ENCODE assay signal across 8 mouse cellular contexts in the genomic region with DNA sequence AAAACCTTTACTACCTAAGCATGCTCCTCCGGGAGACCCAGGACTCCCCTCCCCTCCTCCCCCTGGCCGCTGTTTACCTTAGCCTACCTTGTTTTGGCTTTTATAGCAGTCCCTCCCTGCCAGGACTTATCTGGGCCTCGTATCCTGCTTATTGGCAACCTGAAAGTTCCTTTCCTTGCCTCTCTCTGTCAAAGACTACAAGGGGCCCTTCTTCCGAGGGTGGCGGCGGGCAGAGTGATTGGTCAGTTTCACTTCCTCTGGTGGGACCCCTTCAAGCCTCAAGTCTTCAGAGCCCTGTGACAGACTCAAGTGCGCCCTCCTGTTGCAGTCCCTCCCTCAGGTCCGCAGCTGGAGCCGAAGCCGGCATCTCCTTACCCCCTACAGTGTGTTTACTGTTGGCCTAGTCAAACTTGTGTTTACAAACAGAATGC. TPM values are rescaled to one million over a fixed set of nuclear protein-coding genes. Genes with fewer than 3 reads are reported as not detected.
DNase-seq lines count a peak whose midpoint lies in the region; TF ChIP-seq lines count a peak whose summit lies in the region.

No protein-coding gene starts in this region.

- TF ChIP-seq POLR2A in bone marrow, adult 2 months (IDR thresholded peaks at IDR 0.05; ENCODE audit: borderline replicate concordance, control insufficient read depth, low read depth, low read length) = no peak

- H3K27ac ChIP-seq in bone marrow, adult 2 months (ENCODE audit: control insufficient read depth, insufficient read depth, low read depth, low read length, poor library complexity) = peak overlapping the region; percentile 69
- H3K27ac ChIP-seq in forebrain, embryonic 10.5 days = peak overlapping the region; percentile 56; the same call in 1 of the 2 replicates

- H3K36me3 ChIP-seq in forebrain, embryonic 10.5 days (replicated peaks) = peaks cover 14% of the 10 kb centered on the region

- WGBS in bone marrow, adult 2 months = 2% methylated on average over 10 of the region's 10 CpGs
- WGBS in forebrain, embryonic 10.5 days = 2% methylated on average over 10 of the region's 10 CpGs

- no peaks in the 10 kb centered on the region for H3K9me3 ChIP-seq in forebrain, embryonic 10.5 days

- peak; percentile 71 for DNase-seq in ES-CJ7 (ENCODE audit: low read depth, low spot score)
- peak; percentile 57 for DNase-seq in forebrain, embryonic 10.5 days (ENCODE audit: extremely low spot score, low spot score)
- DNase-seq in heart, postnatal 4 days = peak; percentile 61
- DNase-seq in layer of hippocampus, adult 9-11 months = peak; percentile 71
- peak; percentile 73 for DNase-seq in lung, postnatal 36 days
- peak; percentile 74 for DNase-seq in retina, postnatal 1 day
- no peak for DNase-seq in urinary bladder, postnatal 25 days (ENCODE audit: low spot score)

- no peaks in the 10 kb centered on the region for H3K27me3 ChIP-seq in forebrain, embryonic 10.5 days (ENCODE audit: poor library complexity, severe bottlenecking)

- TF ChIP-seq CTCF in bone marrow, adult 2 months (IDR thresholded peaks at IDR 0.05; ENCODE audit: control insufficient read depth, insufficient read depth, low read length) = peak; percentile 42; the same call in 1 of the 2 replicates

- H3K4me1 ChIP-seq in bone marrow, adult 2 months (ENCODE audit: control insufficient read depth, insufficient read depth, low read length) = peaks cover 2% of the 10 kb centered on the region; the same call in 1 of the 2 replicates
- H3K4me1 ChIP-seq in forebrain, embryonic 10.5 days = peaks cover 55% of the 10 kb centered on the region

- H3K4me3 ChIP-seq in bone marrow, adult 2 months (replicated peaks; ENCODE audit: control insufficient read depth, low read depth, low read length) = peak overlapping the region; percentile 60
- peak overlapping the region; percentile 94 for H3K4me3 ChIP-seq in forebrain, embryonic 10.5 days

RNA-seq across cellular contexts. Expression of a gene that starts 1.6 kb away (rescaled TPM):
- 9.2 and 19.0 TPM in 2 replicates for polyA plus RNA-seq in bone marrow, adult 2 months (2011; ENCODE audit: insufficient read depth, insufficient read length, low replicate concordance, missing spikeins)
- polyA plus RNA-seq in forebrain, embryonic 10.5 days (2016; fragmentation: Nextera tagmentation; extraction: Ambion mirVana) = 4.4 and 5.6 TPM in 2 replicates
- 10 to 100 TPM; 64.6 to 66.9 TPM for total RNA-seq in heart, postnatal 4 days (2021)

RNA-seq across cellular contexts. Expression of a gene that starts 1.8 kb away (rescaled TPM):
- polyA plus RNA-seq in bone marrow, adult 2 months (2011; ENCODE audit: insufficient read depth, insufficient read length, low replicate concordance, missing spikeins) = 14.6 and 25.6 TPM in 2 replicates
- polyA plus RNA-seq in forebrain, embryonic 10.5 days (2016; fragmentation: Nextera tagmentation; extraction: Ambion mirVana) = 279 and 288 TPM in 2 replicates
- total RNA-seq in heart, postnatal 4 days (2021) = 100 to 1,000 TPM; 104 TPM

RNA-seq across cellular contexts. Expression of a gene that starts 59.2 kb away (rescaled TPM):
- polyA plus RNA-seq in bone marrow, adult 2 months (2011; ENCODE audit: insufficient read depth, insufficient read length, low replicate concordance, missing spikeins) = 30.9 and 68.0 TPM in 2 replicates
- polyA plus RNA-seq in forebrain, embryonic 10.5 days (2016; fragmentation: Nextera tagmentation; extraction: Ambion mirVana) = 23.8 and 24.6 TPM in 2 replicates
- total RNA-seq in heart, postnatal 4 days (2021) = 10 to 100 TPM; 57.1 to 67.0 TPM

Comparison
In these comparisons a context has a peak if more than half of its experiments do, and no peak if none do; other contexts are left out.
1. RNA of a gene that starts 1.8 kb away (polyA plus RNA-seq): 279 to 288 TPM in forebrain, embryonic 10.5 days; 14.6 to 25.6 TPM in bone marrow, adult 2 months; every median in the first group is over 10 times any median in the second.